Mouse (Mus musculus) heart, embryonic 14.5 days (tissue): ENCODE measurements around the gene Vps8. TPM values are rescaled to one million over a fixed set of nuclear protein-coding genes. Genes with fewer than 3 reads are reported as not detected.

Experiments used
- ATAC-seq: fragments of 200-750 bp; cut with Nextera tagmentation; 2 replicates; pipeline ENCODE4 v1.8.0; 2017; ENCODE audit warnings: low read depth, moderate TSS enrichment; ENCODE audit not compliant: insufficient number of reproducible peaks, insufficient read depth, low FRiP score
- H3K27ac ChIP-seq, 2 experiments: fragments of 200-500 bp in 1 of 2; fragments of 300-500 bp in 1 of 2; sonication (generic) in 1 of 2; replicated peaks in 1 of 2; 2 replicates each; pipeline ENCODE4 v1.5.1; 2012 to 2014; ENCODE audit warnings: low read depth in 2 of 2, low read length in 2 of 2, control low read depth in 1 of 2, mild to moderate bottlenecking in 1 of 2, mixed read lengths in 1 of 2; ENCODE audit not compliant: control insufficient read depth in 1 of 2, insufficient read depth in 1 of 2
- H3K27me3 ChIP-seq: fragments of 300-500 bp; sonication (generic); 2 replicates; pipeline ENCODE4 v1.6.1; 2014; ENCODE audit warnings: mild to moderate bottlenecking, low read length, control low read depth; ENCODE audit not compliant: control insufficient read depth, insufficient read depth
- H3K36me3 ChIP-seq: fragments of 300-500 bp; sonication (generic); 2 replicates; pipeline ENCODE4 v1.6.1; 2014; ENCODE audit warnings: mild to moderate bottlenecking, control low read depth, low read length, mixed read lengths; ENCODE audit not compliant: control insufficient read depth, insufficient read depth
- H3K4me1 ChIP-seq, 2 experiments: fragments of 200-500 bp in 1 of 2; fragments of 300-500 bp in 1 of 2; sonication (generic) in 1 of 2; 2 replicates each; pipeline ENCODE4 v1.6.1; 2012 to 2014; ENCODE audit warnings: low read length in 2 of 2, control low read depth in 1 of 2, mixed read lengths in 1 of 2; ENCODE audit not compliant: control insufficient read depth in 2 of 2, insufficient read depth in 2 of 2
- H3K4me2 ChIP-seq: fragments of 300-500 bp; sonication (generic); 2 replicates; pipeline ENCODE4 v1.6.1; 2014; ENCODE audit warnings: mild to moderate bottlenecking, low read length
- H3K4me3 ChIP-seq, 2 experiments: fragments of 200-500 bp in 1 of 2; fragments of 300-500 bp in 1 of 2; sonication (generic) in 1 of 2; 2 replicates each; pipeline ENCODE4 v1.5.1; 2012 to 2014; ENCODE audit warnings: low read length in 2 of 2, mild to moderate bottlenecking in 2 of 2, control low read depth in 1 of 2, low read depth in 1 of 2, moderate library complexity in 1 of 2; ENCODE audit not compliant: control insufficient read depth in 1 of 2, insufficient read depth in 1 of 2
- H3K9ac ChIP-seq: fragments of 300-500 bp; sonication (generic); 2 replicates; pipeline ENCODE4 v1.6.1; 2014; ENCODE audit warnings: mild to moderate bottlenecking, low read length
- H3K9me3 ChIP-seq: fragments of 300-500 bp; sonication (generic); 2 replicates; pipeline ENCODE4 v1.6.1; 2016; ENCODE audit warnings: low read length, control low read depth; ENCODE audit not compliant: control insufficient read depth
- WGBS: fragments of 180-500 bp; shearing (Covaris S2); extraction: QIAGEN DNeasy Blood & Tissue Kit; methylation state at CpG from one replicate; pipeline ENCODE4 v1.1.7; 2014; 5-methylcytosine and 5-hydroxymethylcytosine counted together
- polyA plus RNA-seq: library from polyadenylated mRNA; unstranded; fragments of >200 nt; fragmentation: Nextera tagmentation; extraction: Ambion mirVana; gene quantifications from 2 replicates; pipeline ENCODE4 v1.2.1, GENCODE M21; 2014

The Vps8 gene
- polyA plus RNA-seq, 1 experiment from 2014 or later, result 27.7 TPM

GRCm38 (mm10) chr16:21589110-21589509, 166.2 kb downstream of the Vps8 start:
- H3K27me3 ChIP-seq, result no peaks in the 10 kb centered on the region
- no peak overlapping the region for H3K9ac ChIP-seq
- H3K36me3 ChIP-seq, result no peaks in the 10 kb centered on the region; the same call in 1 of the 2 replicates
- 89% methylated on average over 6 of the region's 6 CpGs for WGBS
- no peak overlapping the region for H3K27ac ChIP-seq
- no peaks in the 10 kb centered on the region for H3K9me3 ChIP-seq
- peaks cover 0 to 4% of the 10 kb centered on the region in 2 experiments; a peak in 2 of 4 replicates for H3K4me1 ChIP-seq
- ATAC-seq, result no peak
- no peak overlapping the region for H3K4me3 ChIP-seq
- H3K4me2 ChIP-seq, result no peak overlapping the region

- Histone ChIP-seq H3K36me3 (no peaks in the 10 kb centered on the region; the same call in 1 of the 2 replicates), H3K27ac (no peak overlapping the region), H3K9me3 (no peaks in the 10 kb centered on the region), H3K27me3 (no peaks in the 10 kb centered on the region), H3K4me3 (no peak overlapping the region), H3K4me1 (peaks cover 0 to 4% of the 10 kb centered on the region in 2 experiments; a peak in 2 of 4 replicates), H3K4me2 (no peak overlapping the region), H3K9ac (no peak overlapping the region)
- no peak for ATAC-seq
- 54% methylated on average over 5 of the region's 5 CpGs for WGBS
These were observed 167.9 kb downstream of the Vps8 start for GRCm38 (mm10) chr16:21590806-21591205.

GRCm38 (mm10) chr16:21591511-21591910, 168.6 kb downstream of the Vps8 start:
- no peaks in the 10 kb centered on the region for H3K9me3 ChIP-seq
- peaks cover 0 to 4% of the 10 kb centered on the region in 2 experiments; a peak in 2 of 4 replicates for H3K4me1 ChIP-seq
- WGBS, result 73% methylated on average over 2 of the region's 2 CpGs
- peaks cover 4% of the 10 kb centered on the region; the same call in 1 of the 2 replicates for H3K36me3 ChIP-seq
- no peak for ATAC-seq
- H3K4me2 ChIP-seq, result no peak overlapping the region
- H3K4me3 ChIP-seq, result no peak overlapping the region
- H3K27ac ChIP-seq, result no peak overlapping the region
- H3K9ac ChIP-seq, result no peak overlapping the region
- no peaks in the 10 kb centered on the region for H3K27me3 ChIP-seq

- Histone ChIP-seq H3K27me3 (no peaks in the 10 kb centered on the region), H3K4me2 (no peak overlapping the region), H3K9me3 (no peaks in the 10 kb centered on the region), H3K4me3 (no peak overlapping the region), H3K4me1 (no peaks in the 10 kb centered on the region), H3K36me3 (peaks cover 5% of the 10 kb centered on the region; the same call in 1 of the 2 replicates), H3K27ac (no peak overlapping the region), H3K9ac (no peak overlapping the region)
- 79% methylated on average over 6 of the region's 6 CpGs for WGBS
- no peak for ATAC-seq
These were observed 172.6 kb downstream of the Vps8 start for GRCm38 (mm10) chr16:21595539-21595938.

GRCm38 (mm10) chr16:21604354-21604753, 181.4 kb downstream of the Vps8 start:
- H3K4me2 ChIP-seq, result no peak overlapping the region
- H3K4me1 ChIP-seq, result peaks cover 17 to 23% of the 10 kb centered on the region in 2 experiments
- no peaks in the 10 kb centered on the region for H3K9me3 ChIP-seq
- no peak overlapping the region for H3K9ac ChIP-seq
- H3K4me3 ChIP-seq, result no peak overlapping the region
- ATAC-seq, result no peak
- H3K27me3 ChIP-seq, result no peaks in the 10 kb centered on the region
- H3K27ac ChIP-seq, result no peak overlapping the region
- WGBS, result 85% methylated on average over 6 of the region's 6 CpGs
- H3K36me3 ChIP-seq, result no peaks in the 10 kb centered on the region

GRCm38 (mm10) chr16:21606249-21607020, 183.5 kb downstream of the Vps8 start:
- no peak for ATAC-seq
- Histone ChIP-seq H3K4me1 (peaks cover 17 to 24% of the 10 kb centered on the region in 2 experiments), H3K27ac (no peak overlapping the region), H3K4me3 (no peak overlapping the region), H3K9me3 (no peaks in the 10 kb centered on the region), H3K4me2 (no peak overlapping the region), H3K9ac (no peak overlapping the region), H3K36me3 (no peaks in the 10 kb centered on the region), H3K27me3 (no peaks in the 10 kb centered on the region)
- WGBS, result 83% methylated on average over 6 of the region's 6 CpGs

GRCm38 (mm10) chr16:21607021-21607650, 184.2 kb downstream of the Vps8 start:
- ATAC-seq, result no peak
- 82% methylated on average over 8 of the region's 8 CpGs for whole genome bisulfite sequencing

More at GRCm38 (mm10) chr16:21607021-21607650, 184.2 kb downstream of the Vps8 start:
- Histone ChIP-seq H3K27me3 (no peaks in the 10 kb centered on the region), H3K4me1 (peaks cover 17 to 24% of the 10 kb centered on the region in 2 experiments), H3K4me3 (no peak overlapping the region), H3K36me3 (no peaks in the 10 kb centered on the region), H3K9me3 (no peaks in the 10 kb centered on the region), H3K4me2 (no peak overlapping the region), H3K27ac (peak overlapping the region; percentile 76 to 84; a peak in 3 of 4 replicates), H3K9ac (no peak overlapping the region)
